Mouse (Mus musculus) liver, adult 2 months (tissue): Measurements from ENCODE around the gene Camk2n1. TPM values are rescaled to one million over a fixed set of nuclear protein-coding genes. Genes with fewer than 3 reads are reported as not detected.
A peak's percentile ranks its signal among the peaks of the same experiment; 100 is the strongest.

Experiments used
- DNase-seq: peaks from one replicate; pipeline ENCODE4 v3.0.0-alpha.2; 2011; ENCODE audit warnings: low read depth, low spot score; ENCODE audit errors: extremely low read depth
- H3K27ac ChIP-seq: fragments of 200-500 bp; replicated peaks from 2 replicates; pipeline ENCODE4 v1.5.1; 2012; ENCODE audit warnings: low read depth, mild to moderate bottlenecking, control low read depth, inconsistent platforms, low read length; ENCODE audit not compliant: insufficient read depth
- H3K27me3 ChIP-seq: fragments of 200-500 bp; 2 replicates; pipeline ENCODE4 v1.6.1; 2012; ENCODE audit warnings: mild to moderate bottlenecking, moderate library complexity, low read length, inconsistent platforms; ENCODE audit not compliant: control insufficient read depth, insufficient read depth
- H3K36me3 ChIP-seq: fragments of 200-500 bp; 2 replicates; pipeline ENCODE4 v1.6.1; 2012; ENCODE audit warnings: low read length, inconsistent platforms; ENCODE audit not compliant: control insufficient read depth, insufficient read depth
- H3K4me1 ChIP-seq: fragments of 200-500 bp; 2 replicates; pipeline ENCODE4 v1.6.1; 2011; ENCODE audit warnings: low read length; ENCODE audit not compliant: control insufficient read depth, insufficient read depth
- H3K4me3 ChIP-seq: fragments of 200-500 bp; 2 replicates; pipeline ENCODE4 v1.5.1; 2011; ENCODE audit warnings: low read depth, mild to moderate bottlenecking, control low read depth, low read length, moderate library complexity; ENCODE audit not compliant: insufficient read depth
- H3K79me2 ChIP-seq: fragments of 200-500 bp; 2 replicates; pipeline ENCODE4 v1.6.1; 2012; ENCODE audit warnings: inconsistent platforms, mild to moderate bottlenecking, low read length, moderate library complexity; ENCODE audit not compliant: control insufficient read depth, insufficient read depth
- H3K9ac ChIP-seq: fragments of 200-500 bp; 2 replicates; pipeline ENCODE4 v1.6.1; 2012; ENCODE audit warnings: low read depth, mild to moderate bottlenecking, control low read depth, inconsistent platforms, low read length
- CTCF ChIP-seq: fragments of 200-500 bp; IDR thresholded peaks from 2 replicates; pipeline ENCODE4 v1.5.1; 2011; ENCODE audit warnings: low read depth, low read length, control low read depth
- POLR2A ChIP-seq: fragments of 200-500 bp; IDR thresholded peaks from 2 replicates; pipeline ENCODE4 v1.6.1; 2011; ENCODE audit warnings: low read length, control low read depth; ENCODE audit not compliant: insufficient read depth; ENCODE audit errors: extremely low read depth
- WGBS: fragments of 180-500 bp; shearing (Covaris S2); methylation state at CpG from one replicate; pipeline ENCODE4 v1.1.7; 2018; 5-methylcytosine and 5-hydroxymethylcytosine counted together
- polyA plus RNA-seq: library from polyadenylated mRNA; depleted of rRNA; stranded (reverse); fragments of >200 nt; gene quantifications from 2 replicates; pipeline ENCODE4 v1.2.3, GENCODE M21; 2012
- total RNA-seq: library from RNA; depleted of rRNA; stranded (reverse); fragments of >200 nt; gene quantifications from 2 replicates; pipeline ENCODE4 v1.2.3, GENCODE M21; 2014

Camk2n1 gene
- total and polyA plus RNA-seq, 2 experiments = 15.4 to 40.4 TPM

GRCm38 (mm10) chr4:138449636-138450314, 4.3 kb upstream of the Camk2n1 start:
- TF ChIP-seq CTCF (no peak), POLR2A (no peak)
- Histone ChIP-seq H3K4me3 (no peak overlapping the region), H3K36me3 (no peaks in the 10 kb centered on the region), H3K27me3 (no peaks in the 10 kb centered on the region), H3K9ac (no peak overlapping the region), H3K4me1 (no peaks in the 10 kb centered on the region; the same call in 1 of the 2 replicates), H3K79me2 (no peaks in the 10 kb centered on the region), H3K27ac (no peak overlapping the region)
- DNase-seq = no peak
- 76% methylated on average over 12 of the region's 12 CpGs for WGBS

- no peak for TF ChIP-seq CTCF
- TF ChIP-seq POLR2A = no peak
- no peak overlapping the region for H3K9ac ChIP-seq
- WGBS = 78% methylated on average over 15 of the region's 15 CpGs
- H3K27ac ChIP-seq = no peak overlapping the region
- no peak overlapping the region for H3K4me3 ChIP-seq
- no peaks in the 10 kb centered on the region for H3K36me3 ChIP-seq
- DNase-seq = no peak
- peaks cover 10% of the 10 kb centered on the region; the same call in 1 of the 2 replicates for H3K79me2 ChIP-seq
- no peaks in the 10 kb centered on the region for H3K27me3 ChIP-seq
- no peaks in the 10 kb centered on the region; the same call in 1 of the 2 replicates for H3K4me1 ChIP-seq
These were observed 1.6 kb upstream of the Camk2n1 start for GRCm38 (mm10) chr4:138452306-138453096.

GRCm38 (mm10) chr4:138453097-138453752, 889 bp upstream of the Camk2n1 start:
- peak; percentile 20 for DNase-seq
- TF ChIP-seq POLR2A (no peak), CTCF (no peak)
- peaks cover 10% of the 10 kb centered on the region; the same call in 1 of the 2 replicates for H3K79me2 ChIP-seq
- peak overlapping the region; percentile 65; the same call in 1 of the 2 replicates for H3K9ac ChIP-seq
- no peaks in the 10 kb centered on the region for H3K36me3 ChIP-seq
- no peak overlapping the region; the same call in 1 of the 2 replicates for H3K4me3 ChIP-seq
- WGBS = 35% methylated on average over 19 of the region's 19 CpGs
- no peaks in the 10 kb centered on the region for H3K27me3 ChIP-seq
- H3K27ac ChIP-seq = peak overlapping the region; percentile 79
- H3K4me1 ChIP-seq = peaks cover 3% of the 10 kb centered on the region

GRCm38 (mm10) chr4:138454571-138455140, 542 bp downstream of the Camk2n1 start:
- H3K79me2 ChIP-seq = peaks cover 10% of the 10 kb centered on the region; the same call in 1 of the 2 replicates
- no peaks in the 10 kb centered on the region for H3K36me3 ChIP-seq
- WGBS = under 1% methylated on average over 75 of the region's 78 CpGs
- 0 out of 2 replicates have a peak, but pooled peaks have one; percentile 10 for TF ChIP-seq POLR2A
- TF ChIP-seq CTCF = no peak
- peak; percentile 58 for DNase-seq
- peak overlapping the region; percentile 99 for H3K4me3 ChIP-seq
- peaks cover 17% of the 10 kb centered on the region for H3K4me1 ChIP-seq
- H3K9ac ChIP-seq = peak overlapping the region; percentile 100
- peak overlapping the region; percentile 87 for H3K27ac ChIP-seq
- no peaks in the 10 kb centered on the region for H3K27me3 ChIP-seq

GRCm38 (mm10) chr4:138455141-138455955, 1.2 kb downstream of the Camk2n1 start:
- Histone ChIP-seq H3K36me3 (no peaks in the 10 kb centered on the region), H3K79me2 (peaks cover 10% of the 10 kb centered on the region; the same call in 1 of the 2 replicates), H3K27me3 (no peaks in the 10 kb centered on the region), H3K27ac (peak overlapping the region; percentile 87), H3K9ac (peak overlapping the region; percentile 100), H3K4me3 (peak overlapping the region; percentile 99), H3K4me1 (peaks cover 21% of the 10 kb centered on the region)
- TF ChIP-seq CTCF (no peak), POLR2A (no peak)
- peak; percentile 61 for DNase-seq
- WGBS = under 1% methylated on average over 58 of the region's 58 CpGs
